Mouse (Mus musculus) heart, adult 2 months (tissue): ENCODE data around the gene Myo9b. TPM values are rescaled to one million over a fixed set of nuclear protein-coding genes. Genes with fewer than 3 reads are reported as not detected.
"Not testable (repeated sequence)": the region's sequence is repeated elsewhere in the genome, so short reads cannot be mapped to it uniquely, and the experiment has no call there.

ENCODE experiments used
- DNase-seq, 2 experiments: peaks; one replicate each; pipeline ENCODE4 v3.0.0; 2021
- H3K27ac ChIP-seq: fragments of 200-600 bp; 2 replicates; pipeline ENCODE4 v1.8.1; 2022
- H3K27me3 ChIP-seq: fragments of 200-500 bp; 2 replicates; pipeline ENCODE4 v1.6.1; 2012; ENCODE audit warnings: mild to moderate bottlenecking, low read length, inconsistent platforms, mixed read lengths; ENCODE audit not compliant: control insufficient read depth, insufficient read depth
- H3K36me3 ChIP-seq: fragments of 200-500 bp; 2 replicates; pipeline ENCODE4 v1.6.1; 2012; ENCODE audit warnings: low read length, inconsistent platforms; ENCODE audit not compliant: control insufficient read depth, insufficient read depth
- H3K4me1 ChIP-seq: fragments of 200-500 bp; 2 replicates; pipeline ENCODE4 v1.6.1; 2011; ENCODE audit warnings: low read length; ENCODE audit not compliant: control insufficient read depth, insufficient read depth
- H3K4me3 ChIP-seq: fragments of 200-600 bp; 2 replicates; pipeline ENCODE4 v1.8.1; 2022
- H3K79me2 ChIP-seq: fragments of 200-500 bp; replicated peaks from 2 replicates; pipeline ENCODE4 v1.6.1; 2012; ENCODE audit warnings: mild to moderate bottlenecking, inconsistent platforms, low read length, moderate library complexity, mixed read lengths; ENCODE audit not compliant: control insufficient read depth, insufficient read depth
- H3K9ac ChIP-seq: fragments of 200-500 bp; 2 replicates; pipeline ENCODE4 v1.6.1; 2012; ENCODE audit warnings: low read depth, mild to moderate bottlenecking, control low read depth, inconsistent platforms, low read length, mixed read lengths
- CTCF ChIP-seq: fragments of 200-600 bp; IDR thresholded peaks from 2 replicates; pipeline ENCODE4 v1.8.1; 2022; ENCODE audit warnings: antibody characterized with exemption, mild to moderate bottlenecking, moderate library complexity
- EP300 ChIP-seq: fragments of 200-500 bp; IDR thresholded peaks from 2 replicates; pipeline ENCODE4 v1.6.1; 2011; ENCODE audit warnings: low read depth, low read length, control low read depth; ENCODE audit not compliant: insufficient read depth
- POLR2A ChIP-seq: fragments of 200-500 bp; IDR thresholded peaks from 2 replicates; pipeline ENCODE4 v1.6.1; 2011; ENCODE audit warnings: mild to moderate bottlenecking, low read depth, low read length, control low read depth; ENCODE audit not compliant: insufficient read depth
- WGBS: fragments of 180-500 bp; shearing (Covaris S2); methylation state at CpG from one replicate; pipeline ENCODE4 v1.1.7; 2018; 5-methylcytosine and 5-hydroxymethylcytosine counted together
- intact Hi-C: fragments of 180-260 bp; cut with DNase I; formaldehyde crosslinking; loops from one replicate; pipeline ENCODE4 v1.15.1; 2025
- polyA plus RNA-seq: library from polyadenylated mRNA; depleted of rRNA; stranded (reverse); fragments of >200 nt; gene quantifications from 2 replicates; pipeline ENCODE4 v1.2.3, GENCODE M21; 2012
- total RNA-seq, 2 experiments: library from RNA; stranded (reverse); gene quantifications; 2 replicates each; pipeline ENCODE4 v1.2.3; 2021

Gene Myo9b
- total and polyA plus RNA-seq, 3 experiments: 15.0 to 22.8 (median 20.1) TPM

DNA sequence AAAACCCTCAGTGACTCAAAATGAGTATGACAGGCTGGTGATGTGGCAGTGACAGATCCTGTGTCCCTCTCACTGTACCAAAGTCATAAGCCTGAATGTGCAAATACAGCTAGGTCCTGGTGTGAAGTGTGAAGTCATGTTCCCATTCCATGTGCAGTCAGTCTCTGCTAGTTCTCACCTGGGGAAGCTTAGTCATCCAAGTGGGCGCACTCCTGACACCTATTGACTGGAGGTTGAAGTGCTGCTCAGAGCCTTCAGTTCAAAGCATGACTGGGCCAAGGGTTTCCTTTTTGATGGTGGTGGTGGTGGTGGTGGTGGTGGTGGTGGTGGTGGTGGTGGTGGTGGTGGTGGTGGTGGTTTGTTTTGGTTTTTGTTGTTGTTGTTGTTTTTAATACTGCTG, 52.3 kb downstream of the Myo9b start:
- WGBS: 92% methylated on average over 1 of the region's 1 CpGs
- Histone ChIP-seq H3K36me3 (no peaks in the 10 kb centered on the region), H3K4me1 (no peaks in the 10 kb centered on the region), H3K27ac (no peak overlapping the region), H3K4me3 (no peak overlapping the region), H3K79me2 (no peaks in the 10 kb centered on the region), H3K9ac (no peak overlapping the region), H3K27me3 (no peaks in the 10 kb centered on the region)
- TF ChIP-seq EP300: peak; percentile 85; the same call in 1 of the 2 replicates
- TF ChIP-seq CTCF: peak; percentile 66
- TF ChIP-seq POLR2A: no peak
- peak; percentile 46 to 54 for DNase-seq
- intact Hi-C loops: loop anchor here (2.0 to 10.0 kb wide), 3 partner anchors 37 to 100 kb away; partner anchors contain the start of genes Haus8 and Myo9b

DNA sequence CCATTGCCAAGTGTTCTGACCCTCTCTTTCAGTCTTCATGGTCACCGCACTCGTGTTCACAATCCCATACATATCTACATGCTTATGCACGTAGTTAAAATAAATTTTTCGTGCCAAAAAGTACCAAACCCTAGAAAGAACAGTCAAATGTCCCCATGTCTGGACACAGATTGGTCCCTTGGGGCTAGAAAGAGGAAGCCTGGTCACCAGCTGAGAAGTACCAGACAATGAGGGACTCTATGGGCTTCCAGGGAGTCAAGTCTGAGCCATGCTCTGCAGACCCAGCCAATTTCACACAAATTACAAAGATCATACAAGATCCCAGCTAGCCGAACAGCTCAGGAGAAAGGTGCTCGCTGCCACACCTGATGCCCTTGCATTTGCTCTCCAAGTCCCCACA, 65.3 kb downstream of the Myo9b start:
- H3K79me2 ChIP-seq, H3K36me3 ChIP-seq, H3K27me3 ChIP-seq, H3K27ac ChIP-seq, DNase-seq, H3K4me1 ChIP-seq, H3K4me3 ChIP-seq, intact Hi-C loops, H3K9ac ChIP-seq: not testable (repeated sequence)
- 88% methylated on average over 6 of the region's 6 CpGs for WGBS

DNA sequence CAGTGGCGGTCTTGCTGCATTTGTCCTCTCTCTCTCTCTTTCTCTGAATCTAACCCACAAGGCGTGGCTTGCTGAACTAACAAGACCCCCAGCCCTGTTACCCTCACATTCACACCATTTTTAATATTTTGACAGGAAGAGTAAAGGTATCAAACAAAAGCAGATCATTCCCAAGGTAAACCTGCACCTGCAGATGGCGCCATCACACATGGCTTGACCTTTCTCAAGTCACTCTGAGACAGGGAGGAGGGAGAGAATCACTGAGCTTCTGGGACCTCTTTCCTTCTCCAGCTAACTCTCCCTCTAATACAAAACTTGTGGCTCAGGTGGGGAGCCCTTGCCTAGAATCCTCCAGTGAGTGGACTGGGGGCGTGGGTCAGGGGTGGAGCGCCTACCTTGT, 68.1 kb downstream of the Myo9b start:
- Histone ChIP-seq H3K27me3 (no peaks in the 10 kb centered on the region), H3K36me3 (no peaks in the 10 kb centered on the region), H3K9ac (no peak overlapping the region), H3K4me3 (no peak overlapping the region), H3K4me1 (no peaks in the 10 kb centered on the region), H3K27ac (no peak overlapping the region), H3K79me2 (no peaks in the 10 kb centered on the region)
- intact Hi-C loops: loop anchor here (2.0 kb wide), 1 partner anchor 66 kb away; the partner anchor contains the start of gene Ankle1
- 90% methylated on average over 5 of the region's 5 CpGs for WGBS
- DNase-seq: peak in 1 of 2 experiments; percentile 43
- TF ChIP-seq CTCF (peak; percentile 69), POLR2A (no peak), EP300 (no peak)

GRCm38 (mm10) chr8:71346581-71346980, 74.1 kb downstream of the Myo9b start:
- no peak for TF ChIP-seq CTCF
- no peak for TF ChIP-seq POLR2A
- no peak for TF ChIP-seq EP300
- no peaks in the 10 kb centered on the region for H3K36me3 ChIP-seq
- 38% methylated on average over 1 of the region's 1 CpGs for WGBS

GRCm38 (mm10) chr8:71351117-71351516, 78.6 kb downstream of the Myo9b start:
- H3K27me3 ChIP-seq: no peaks in the 10 kb centered on the region
- intact Hi-C loops: no loop called here
- no peaks in the 10 kb centered on the region for H3K79me2 ChIP-seq
- H3K36me3 ChIP-seq: no peaks in the 10 kb centered on the region
- no peak overlapping the region for H3K4me3 ChIP-seq
- no peak for TF ChIP-seq CTCF
- TF ChIP-seq EP300: no peak
- no peak for TF ChIP-seq POLR2A
- no peak for DNase-seq
- WGBS: 50% methylated on average over 3 of the region's 3 CpGs
- H3K27ac ChIP-seq: no peak overlapping the region
- H3K9ac ChIP-seq: no peak overlapping the region
- no peaks in the 10 kb centered on the region for H3K4me1 ChIP-seq

More at GRCm38 (mm10) chr8:71346581-71346980, 74.1 kb downstream of the Myo9b start:
- DNase-seq: no peak
- H3K27ac ChIP-seq: no peak overlapping the region
- H3K27me3 ChIP-seq: no peaks in the 10 kb centered on the region
- no peak overlapping the region for H3K4me3 ChIP-seq
- no peak overlapping the region for H3K9ac ChIP-seq
- intact Hi-C loops: no loop called here
- no peaks in the 10 kb centered on the region for H3K79me2 ChIP-seq
- no peaks in the 10 kb centered on the region for H3K4me1 ChIP-seq

- no peaks in the 10 kb centered on the region for H3K36me3 ChIP-seq
- H3K4me1 ChIP-seq: no peaks in the 10 kb centered on the region
- WGBS: 90% methylated on average over 1 of the region's 1 CpGs
- no peaks in the 10 kb centered on the region for H3K27me3 ChIP-seq
- no peak overlapping the region for H3K9ac ChIP-seq
- no peak overlapping the region for H3K4me3 ChIP-seq
- H3K79me2 ChIP-seq: no peaks in the 10 kb centered on the region
- intact Hi-C loops: no loop called here
- DNase-seq: no peak
- H3K27ac ChIP-seq: no peak overlapping the region
- no peak for TF ChIP-seq EP300
- TF ChIP-seq POLR2A: no peak
- TF ChIP-seq CTCF: no peak
These were observed 79.0 kb downstream of the Myo9b start for GRCm38 (mm10) chr8:71351520-71351919.
